18 mouse cellular contexts compared by ENCODE assay signal in the genomic region with DNA sequence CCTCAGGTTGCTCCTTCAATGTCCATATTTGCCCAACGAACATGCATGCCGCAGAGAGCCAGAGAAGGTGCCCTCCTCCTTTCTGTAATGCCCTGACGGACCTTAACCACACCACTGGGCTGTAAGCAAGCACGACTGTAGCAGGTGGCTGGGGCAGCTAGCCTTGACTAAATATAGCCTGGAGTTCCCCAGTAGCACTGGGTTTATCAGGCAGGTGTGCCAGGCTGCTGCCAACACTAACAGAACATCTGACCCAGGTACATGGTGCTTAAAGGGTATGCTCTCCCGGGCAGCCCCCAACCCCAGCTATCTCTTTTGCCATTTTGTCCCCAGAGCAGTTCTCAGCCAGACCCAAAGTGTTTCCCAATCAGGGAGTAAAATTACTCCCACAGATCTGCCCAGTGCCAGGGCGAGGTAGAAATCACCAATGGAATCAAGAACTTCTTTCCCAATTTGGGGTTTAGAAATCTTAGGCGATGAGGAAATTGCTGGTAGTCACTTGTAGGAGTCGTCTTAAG.
DNase-seq lines count a peak whose midpoint lies in the region; ATAC-seq and TF ChIP-seq lines count a peak whose summit lies in the region.
"Had no signal": no experiment of that assay in that cellular context is flagged by ENCODE, and none has a peak within 500 bp of the region (broad histone marks: within the 10 kb centered on the region; RNA-seq: fewer than 3 reads in every experiment).

No protein-coding gene starts in this region.

- no peaks in the 10 kb centered on the region for H3K27me3 ChIP-seq in lung, postnatal 0 days (replicated peaks; ENCODE audit: insufficient read depth, low read length)
- no peaks in the 10 kb centered on the region for H3K27me3 ChIP-seq in intestine, postnatal 0 days (replicated peaks; ENCODE audit: control insufficient read depth, insufficient read depth, low read length)
- H3K27me3 ChIP-seq in forebrain, postnatal 0 days (ENCODE audit: insufficient read depth, low read length) = no peaks in the 10 kb centered on the region
- peaks cover 4% of the 10 kb centered on the region; the same call in 1 of the 2 replicates for H3K27me3 ChIP-seq in heart, embryonic 11.5 days (ENCODE audit: control insufficient read depth, insufficient read depth, low read length)
- H3K27me3 ChIP-seq: embryonic facial prominence, embryonic 15.5 days; stomach, embryonic 15.5 days had no signal

- peak; percentile 71 for TF ChIP-seq EP300 in lung, postnatal 0 days (IDR thresholded peaks at IDR 0.05)

- DNase-seq in adrenal gland, postnatal 14 days = peak; percentile 64
- DNase-seq in adrenal gland, postnatal 25 days = no peak
- peak; percentile 93 for DNase-seq in lung, postnatal 0 days (ENCODE audit: low spot score)
- DNase-seq in lung, postnatal 14 days = no peak
- DNase-seq in kidney, postnatal 36 days = no peak
- DNase-seq in forebrain, postnatal 0 days = no peak
- DNase-seq: B cell, adult 2 months; cerebellum, adult 2 months; kidney, postnatal 25 days had no signal

- TF ChIP-seq CTCF in lung, postnatal 0 days (IDR thresholded peaks at IDR 0.05) = no peak
- TF ChIP-seq CTCF in intestine, postnatal 0 days (IDR thresholded peaks at IDR 0.05; ENCODE audit: low read depth) = no peak
- TF ChIP-seq CTCF in forebrain, postnatal 0 days (IDR thresholded peaks at IDR 0.05; ENCODE audit: low read depth) = no peak

- H3K9me3 ChIP-seq in lung, postnatal 0 days (ENCODE audit: low read length) = no peaks in the 10 kb centered on the region
- H3K9me3 ChIP-seq in intestine, postnatal 0 days (ENCODE audit: control insufficient read depth) = no peaks in the 10 kb centered on the region
- no peaks in the 10 kb centered on the region for H3K9me3 ChIP-seq in forebrain, postnatal 0 days (ENCODE audit: low read length)
- no peaks in the 10 kb centered on the region for H3K9me3 ChIP-seq in heart, embryonic 11.5 days (replicated peaks; ENCODE audit: control insufficient read depth, low read length)
- H3K9me3 ChIP-seq: embryonic facial prominence, embryonic 15.5 days; forebrain, embryonic 15.5 days; limb, embryonic 13.5 days; neural tube, embryonic 13.5 days; stomach, embryonic 15.5 days had no signal

- ATAC-seq in lung, postnatal 0 days = peak; percentile 64
- ATAC-seq in intestine, postnatal 0 days = no peak
- no peak for ATAC-seq in forebrain, postnatal 0 days
- no peak for ATAC-seq in heart, embryonic 11.5 days (replicated peaks; ENCODE audit: insufficient number of reproducible peaks, low FRiP score, low TSS enrichment)
- ATAC-seq: forebrain, embryonic 15.5 days; midbrain, embryonic 16.5 days had no signal

- no peak overlapping the region for H3K4me2 ChIP-seq in lung, postnatal 0 days (replicated peaks; ENCODE audit: low read depth, low read length)
- H3K4me2 ChIP-seq in intestine, postnatal 0 days (replicated peaks; ENCODE audit: low read depth) = no peak overlapping the region
- H3K4me2 ChIP-seq in forebrain, postnatal 0 days (ENCODE audit: low read depth) = no peak overlapping the region
- no peak overlapping the region for H3K4me2 ChIP-seq in heart, embryonic 11.5 days
- H3K4me2 ChIP-seq: embryonic facial prominence, embryonic 15.5 days; forebrain, embryonic 15.5 days; limb, embryonic 13.5 days; neural tube, embryonic 13.5 days; stomach, embryonic 15.5 days had no signal

- WGBS in lung, postnatal 0 days = 70% methylated on average over 8 of the region's 8 CpGs
- 68% methylated on average over 8 of the region's 8 CpGs for WGBS in intestine, postnatal 0 days
- 71% methylated on average over 8 of the region's 8 CpGs for WGBS in forebrain, postnatal 0 days
- 74% methylated on average over 8 of the region's 8 CpGs for WGBS in heart, embryonic 11.5 days (ENCODE audit: insufficient replicate concordance)

- H3K4me1 ChIP-seq in lung, postnatal 0 days (ENCODE audit: insufficient read depth, low read depth, low read length) = peaks cover 12% of the 10 kb centered on the region
- no peaks in the 10 kb centered on the region; the same call in 1 of the 2 replicates for H3K4me1 ChIP-seq in intestine, postnatal 0 days (replicated peaks; ENCODE audit: control insufficient read depth, insufficient read depth, low read length)
- no peaks in the 10 kb centered on the region for H3K4me1 ChIP-seq in forebrain, postnatal 0 days (ENCODE audit: insufficient read depth)
- peaks cover 11% of the 10 kb centered on the region for H3K4me1 ChIP-seq in heart, embryonic 11.5 days (ENCODE audit: control insufficient read depth, insufficient read depth, low read length)

- 0 out of 2 replicates have a peak overlapping the region, but pooled peaks have one; percentile 27 for H3K27ac ChIP-seq in lung, postnatal 0 days (ENCODE audit: low read length)
- peak overlapping the region; percentile 21 for H3K27ac ChIP-seq in intestine, postnatal 0 days (ENCODE audit: low read depth, low read length)
- H3K27ac ChIP-seq in forebrain, postnatal 0 days (ENCODE audit: low read depth, low read length) = no peak overlapping the region
- H3K27ac ChIP-seq in heart, embryonic 11.5 days (ENCODE audit: low read depth, low read length) = no peak overlapping the region
- H3K27ac ChIP-seq: embryonic facial prominence, embryonic 15.5 days; forebrain, embryonic 15.5 days; limb, embryonic 13.5 days; macrophage; neural tube, embryonic 13.5 days; stomach, embryonic 15.5 days had no signal

- no peak overlapping the region for H3K9ac ChIP-seq in lung, postnatal 0 days (replicated peaks; ENCODE audit: low read depth)
- no peak overlapping the region for H3K9ac ChIP-seq in intestine, postnatal 0 days (ENCODE audit: low read depth, low read length)
- no peak overlapping the region for H3K9ac ChIP-seq in forebrain, postnatal 0 days
- no peak overlapping the region for H3K9ac ChIP-seq in heart, embryonic 11.5 days (ENCODE audit: low read depth, low read length)
- H3K9ac ChIP-seq: embryonic facial prominence, embryonic 15.5 days; forebrain, embryonic 15.5 days; limb, embryonic 13.5 days; neural tube, embryonic 13.5 days; stomach, embryonic 15.5 days had no signal

- H3K4me3 ChIP-seq in lung, postnatal 0 days (ENCODE audit: low read depth, low read length) = no peak overlapping the region
- H3K4me3 ChIP-seq in intestine, postnatal 0 days (ENCODE audit: low read depth, low read length) = no peak overlapping the region
- no peak overlapping the region for H3K4me3 ChIP-seq in forebrain, postnatal 0 days (ENCODE audit: low read depth, low read length)
- H3K4me3 ChIP-seq in heart, embryonic 11.5 days (ENCODE audit: low read depth, low read length) = no peak overlapping the region
- H3K4me3 ChIP-seq: embryonic facial prominence, embryonic 15.5 days; forebrain, embryonic 15.5 days; limb, embryonic 13.5 days; neural tube, embryonic 13.5 days; stomach, embryonic 15.5 days had no signal

- no peaks in the 10 kb centered on the region for H3K36me3 ChIP-seq in lung, postnatal 0 days (ENCODE audit: insufficient read depth, low read length)
- no peaks in the 10 kb centered on the region for H3K36me3 ChIP-seq in intestine, postnatal 0 days (ENCODE audit: control insufficient read depth, insufficient read depth)
- H3K36me3 ChIP-seq in forebrain, postnatal 0 days (ENCODE audit: insufficient read depth) = no peaks in the 10 kb centered on the region
- H3K36me3 ChIP-seq in heart, embryonic 11.5 days (ENCODE audit: control insufficient read depth, insufficient read depth, low read length) = no peaks in the 10 kb centered on the region
- H3K36me3 ChIP-seq: embryonic facial prominence, embryonic 15.5 days; forebrain, embryonic 15.5 days; limb, embryonic 13.5 days; neural tube, embryonic 13.5 days; stomach, embryonic 15.5 days had no signal

Comparison
In these comparisons a context has a peak if more than half of its experiments do, and no peak if none do; other contexts are left out.
1. DNase-seq: peak in adrenal gland, postnatal 14 days (single experiment) and lung, postnatal 0 days (single experiment); none in adrenal gland, postnatal 25 days (single experiment), lung, postnatal 14 days (single experiment), kidney, postnatal 36 days (0 of 2) and forebrain, postnatal 0 days (single experiment).
2. H3K27ac ChIP-seq: peak in lung, postnatal 0 days (single experiment) and intestine, postnatal 0 days (single experiment); none in forebrain, postnatal 0 days (single experiment) and heart, embryonic 11.5 days (single experiment).